Mouse (Mus musculus): Measurements from ENCODE around the gene Bdkrb2. TPM values are rescaled to one million over a fixed set of nuclear protein-coding genes. Genes with fewer than 3 reads are reported as not detected.
A peak's percentile ranks its signal among the peaks of the same experiment; 100 is the strongest.

The Bdkrb2 gene
- polyA plus RNA-seq, 1 experiment from 2014 or later = 4.0 TPM

- ATAC-seq (ENCODE audit: low FRiP score, low TSS enrichment) = no peak
These were observed 15.0 kb upstream of the Bdkrb2 start for GRCm38 (mm10) chr12:105548001-105548400.

GRCm38 (mm10) chr12:105548881-105549280 lies 14.1 kb upstream of the Bdkrb2 start:
- H3K9me3 ChIP-seq (ENCODE audit: control insufficient read depth, low read length) = no peaks in the 10 kb centered on the region
- DNase-seq (ENCODE audit: low spot score) = no peak
- H3K9ac ChIP-seq (ENCODE audit: low read length) = no peak overlapping the region
- no peaks in the 10 kb centered on the region for H3K36me3 ChIP-seq (ENCODE audit: control insufficient read depth, insufficient read depth, low read length)
- H3K27ac ChIP-seq (replicated peaks) = no peak overlapping the region
- H3K4me1 ChIP-seq (replicated peaks; ENCODE audit: control insufficient read depth, insufficient read depth) = peaks cover 2% of the 10 kb centered on the region; the same call in 1 of the 2 replicates
- no peak for ATAC-seq (ENCODE audit: low FRiP score, low TSS enrichment)
- H3K27me3 ChIP-seq (ENCODE audit: control insufficient read depth, insufficient read depth, low read length) = no peaks in the 10 kb centered on the region
- no peak for TF ChIP-seq EP300 (optimal IDR thresholded peaks at IDR 0.05)
- no peak for TF ChIP-seq CTCF (IDR thresholded peaks at IDR 0.05; ENCODE audit: low read depth)
- no peak overlapping the region for H3K4me3 ChIP-seq (ENCODE audit: low read depth, low read length)
- WGBS = 77% methylated on average over 6 of the region's 6 CpGs
- H3K4me2 ChIP-seq (replicated peaks; ENCODE audit: low read depth) = no peak overlapping the region

More at GRCm38 (mm10) chr12:105548001-105548400, 15.0 kb upstream of the Bdkrb2 start:
- Histone ChIP-seq H3K9me3 (ENCODE audit: control insufficient read depth, low read length) (no peaks in the 10 kb centered on the region), H3K27ac (replicated peaks) (no peak overlapping the region), H3K36me3 (ENCODE audit: control insufficient read depth, insufficient read depth, low read length) (no peaks in the 10 kb centered on the region), H3K27me3 (ENCODE audit: control insufficient read depth, insufficient read depth, low read length) (no peaks in the 10 kb centered on the region), H3K9ac (ENCODE audit: low read length) (no peak overlapping the region), H3K4me3 (ENCODE audit: low read depth, low read length) (no peak overlapping the region), H3K4me1 (replicated peaks; ENCODE audit: control insufficient read depth, insufficient read depth) (peaks cover 2% of the 10 kb centered on the region; the same call in 1 of the 2 replicates), H3K4me2 (replicated peaks; ENCODE audit: low read depth) (no peak overlapping the region)
- no peak for TF ChIP-seq EP300 (optimal IDR thresholded peaks at IDR 0.05)
- TF ChIP-seq CTCF (IDR thresholded peaks at IDR 0.05; ENCODE audit: low read depth) = no peak
- 57% methylated on average over 2 of the region's 2 CpGs for WGBS
- DNase-seq (ENCODE audit: low spot score) = no peak

GRCm38 (mm10) chr12:105549835-105550802 lies 12.9 kb upstream of the Bdkrb2 start:
- Histone ChIP-seq H3K9me3 (ENCODE audit: control insufficient read depth, low read length) (no peaks in the 10 kb centered on the region), H3K9ac (ENCODE audit: low read length) (no peak overlapping the region), H3K4me1 (replicated peaks; ENCODE audit: control insufficient read depth, insufficient read depth) (peaks cover 2% of the 10 kb centered on the region; the same call in 1 of the 2 replicates), H3K4me2 (replicated peaks; ENCODE audit: low read depth) (no peak overlapping the region), H3K27ac (replicated peaks) (no peak overlapping the region), H3K27me3 (ENCODE audit: control insufficient read depth, insufficient read depth, low read length) (no peaks in the 10 kb centered on the region), H3K36me3 (ENCODE audit: control insufficient read depth, insufficient read depth, low read length) (no peaks in the 10 kb centered on the region), H3K4me3 (ENCODE audit: low read depth, low read length) (no peak overlapping the region)
- no peak for TF ChIP-seq EP300 (optimal IDR thresholded peaks at IDR 0.05)
- no peak for TF ChIP-seq CTCF (IDR thresholded peaks at IDR 0.05; ENCODE audit: low read depth)
- peak; percentile 58; the same call in 1 of the 2 replicates for ATAC-seq (ENCODE audit: low FRiP score, low TSS enrichment)
- DNase-seq (ENCODE audit: low spot score) = no peak
- WGBS = 59% methylated on average over 4 of the region's 4 CpGs

- DNase-seq (ENCODE audit: low spot score) (no peak), ATAC-seq (ENCODE audit: low FRiP score, low TSS enrichment) (no peak)
- H3K27ac ChIP-seq (replicated peaks) = no peak overlapping the region
- H3K9me3 ChIP-seq (ENCODE audit: control insufficient read depth, low read length) = no peaks in the 10 kb centered on the region
- H3K4me1 ChIP-seq (replicated peaks; ENCODE audit: control insufficient read depth, insufficient read depth) = no peaks in the 10 kb centered on the region; the same call in 1 of the 2 replicates
- H3K27me3 ChIP-seq (ENCODE audit: control insufficient read depth, insufficient read depth, low read length) = no peaks in the 10 kb centered on the region
- H3K4me3 ChIP-seq (ENCODE audit: low read depth, low read length) = no peak overlapping the region
- no peak overlapping the region for H3K9ac ChIP-seq (ENCODE audit: low read length)
- no peaks in the 10 kb centered on the region for H3K36me3 ChIP-seq (ENCODE audit: control insufficient read depth, insufficient read depth, low read length)
- WGBS = 43% methylated on average over 6 of the region's 6 CpGs
- TF ChIP-seq EP300 (optimal IDR thresholded peaks at IDR 0.05) = no peak
- no peak for TF ChIP-seq CTCF (IDR thresholded peaks at IDR 0.05; ENCODE audit: low read depth)
- no peak overlapping the region for H3K4me2 ChIP-seq (replicated peaks; ENCODE audit: low read depth)
These were observed 11.5 kb upstream of the Bdkrb2 start for GRCm38 (mm10) chr12:105551551-105551989.

- WGBS = 52% methylated on average over 8 of the region's 8 CpGs
These were observed 8.8 kb upstream of the Bdkrb2 start for GRCm38 (mm10) chr12:105554151-105554772.

More at GRCm38 (mm10) chr12:105554151-105554772, 8.8 kb upstream of the Bdkrb2 start:
- H3K4me1 ChIP-seq (replicated peaks; ENCODE audit: control insufficient read depth, insufficient read depth) = no peaks in the 10 kb centered on the region
- H3K4me2 ChIP-seq (replicated peaks; ENCODE audit: low read depth) = no peak overlapping the region
- no peaks in the 10 kb centered on the region for H3K27me3 ChIP-seq (ENCODE audit: control insufficient read depth, insufficient read depth, low read length)
- no peak overlapping the region for H3K9ac ChIP-seq (ENCODE audit: low read length)
- TF ChIP-seq CTCF (IDR thresholded peaks at IDR 0.05; ENCODE audit: low read depth) = no peak
- no peak for TF ChIP-seq EP300 (optimal IDR thresholded peaks at IDR 0.05)
- no peak overlapping the region for H3K4me3 ChIP-seq (ENCODE audit: low read depth, low read length)
- ATAC-seq (ENCODE audit: low FRiP score, low TSS enrichment) = no peak
- no peak overlapping the region for H3K27ac ChIP-seq (replicated peaks)
- no peaks in the 10 kb centered on the region for H3K36me3 ChIP-seq (ENCODE audit: control insufficient read depth, insufficient read depth, low read length)
- H3K9me3 ChIP-seq (ENCODE audit: control insufficient read depth, low read length) = no peaks in the 10 kb centered on the region
- no peak for DNase-seq (ENCODE audit: low spot score)
